Mouse (Mus musculus) heart, postnatal 0 days (tissue): ENCODE measurements around the gene Drg2. TPM values are rescaled to one million over a fixed set of nuclear protein-coding genes. Genes with fewer than 3 reads are reported as not detected.
"Not testable (repeated sequence)": the region's sequence is repeated elsewhere in the genome, so short reads cannot be mapped to it uniquely, and the experiment has no call there.

Experiments used
- ATAC-seq: fragments of 200-750 bp; cut with Nextera tagmentation; 2 replicates; pipeline ENCODE4 v1.8.0; 2017; ENCODE audit warnings: low read depth, moderate number of reproducible peaks, moderate library complexity; ENCODE audit not compliant: insufficient read depth
- DNase-seq: peaks from one replicate; pipeline ENCODE4 v3.0.0-alpha.2; 2016; ENCODE audit warnings: low spot score
- H3K27ac ChIP-seq: fragments of 300-500 bp; sonication (generic); 2 replicates; pipeline ENCODE4 v1.5.1; 2014; ENCODE audit warnings: low read depth, mild to moderate bottlenecking
- H3K27me3 ChIP-seq: fragments of 300-500 bp; sonication (generic); 2 replicates; pipeline ENCODE4 v1.6.1; 2014; ENCODE audit warnings: low read length, mixed read lengths; ENCODE audit not compliant: control insufficient read depth, insufficient read depth
- H3K36me3 ChIP-seq: fragments of 300-500 bp; sonication (generic); replicated peaks from 2 replicates; pipeline ENCODE4 v1.6.1; 2014; ENCODE audit warnings: low read length, mixed read lengths; ENCODE audit not compliant: control insufficient read depth, insufficient read depth
- H3K4me1 ChIP-seq: fragments of 300-500 bp; sonication (generic); 2 replicates; pipeline ENCODE4 v1.6.1; 2014; ENCODE audit warnings: antibody characterized with exemption; ENCODE audit not compliant: control insufficient read depth, insufficient read depth
- H3K4me2 ChIP-seq: fragments of 300-500 bp; sonication (generic); 2 replicates; pipeline ENCODE4 v1.6.1; 2014; ENCODE audit warnings: low read depth, mild to moderate bottlenecking, low read length, moderate library complexity
- H3K4me3 ChIP-seq: fragments of 300-500 bp; sonication (generic); 2 replicates; pipeline ENCODE4 v1.5.1; 2014; ENCODE audit warnings: low read depth, low read length
- H3K9ac ChIP-seq: fragments of 300-500 bp; sonication (generic); replicated peaks from 2 replicates; pipeline ENCODE4 v1.6.1; 2014; ENCODE audit warnings: low read depth, low read length, mixed read lengths
- H3K9me3 ChIP-seq: fragments of 300-500 bp; sonication (generic); replicated peaks from 2 replicates; pipeline ENCODE4 v1.6.1; 2016; ENCODE audit warnings: low read length; ENCODE audit not compliant: control insufficient read depth
- CTCF ChIP-seq: IDR thresholded peaks from 2 replicates; pipeline ENCODE4 v1.5.1; 2016; ENCODE audit warnings: antibody characterized with exemption, control low read depth, low read depth
- EP300 ChIP-seq: IDR thresholded peaks from 2 replicates; pipeline ENCODE4 v1.6.1; 2016; ENCODE audit warnings: antibody characterized with exemption, low read depth
- WGBS: fragments of 180-500 bp; shearing (Covaris S2); extraction: QIAGEN DNeasy Blood & Tissue Kit; methylation state at CpG from one replicate; pipeline ENCODE4 v1.1.7; 2014; 5-methylcytosine and 5-hydroxymethylcytosine counted together
- polyA plus RNA-seq: library from polyadenylated mRNA; unstranded; fragments of >200 nt; fragmentation: Nextera tagmentation; extraction: Ambion mirVana; gene quantifications from 2 replicates; pipeline ENCODE4 v1.2.1, GENCODE M21; 2015
- total RNA-seq: library from RNA; depleted of rRNA; stranded (reverse); fragments of >200 nt; gene quantifications from 2 replicates; pipeline ENCODE4 v1.2.3, GENCODE M21; 2014; ENCODE audit warnings: low replicate concordance

Drg2 gene
- total and polyA plus RNA-seq, 2 experiments from 2014 or later = 45.6 to 61.6 TPM

DNA sequence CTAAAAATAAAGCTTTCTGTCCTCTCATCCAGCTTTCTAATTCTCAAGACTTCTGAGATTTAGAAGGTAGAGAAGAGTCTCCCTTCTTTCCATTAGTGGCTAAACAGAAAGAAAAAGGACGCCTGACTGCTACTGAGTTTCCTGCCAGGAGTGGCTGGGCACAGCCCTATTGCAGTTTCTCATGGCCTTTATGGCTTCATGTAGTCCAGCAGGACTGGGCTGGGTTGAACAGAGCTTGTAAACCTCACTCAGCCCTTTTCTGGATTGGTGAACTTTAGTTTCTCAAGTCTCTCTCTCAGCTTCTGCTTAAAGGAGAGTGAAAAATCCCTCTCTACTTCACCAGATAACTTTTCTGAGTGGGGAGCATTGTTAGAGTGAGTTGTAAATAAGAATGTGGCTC is 28.0 kb upstream of the Drg2 start:
- Histone ChIP-seq H3K4me2 (no peak overlapping the region), H3K4me1 (no peaks in the 10 kb centered on the region), H3K27me3 (no peaks in the 10 kb centered on the region), H3K4me3 (no peak overlapping the region), H3K9me3 (no peaks in the 10 kb centered on the region), H3K36me3 (peaks cover 22% of the 10 kb centered on the region; the same call in 1 of the 2 replicates), H3K27ac (no peak overlapping the region), H3K9ac (no peak overlapping the region)
- DNase-seq (no peak), ATAC-seq (no peak)
- no peak for TF ChIP-seq EP300
- TF ChIP-seq CTCF = no peak
- 76% methylated on average over 1 of the region's 1 CpGs for WGBS

DNA sequence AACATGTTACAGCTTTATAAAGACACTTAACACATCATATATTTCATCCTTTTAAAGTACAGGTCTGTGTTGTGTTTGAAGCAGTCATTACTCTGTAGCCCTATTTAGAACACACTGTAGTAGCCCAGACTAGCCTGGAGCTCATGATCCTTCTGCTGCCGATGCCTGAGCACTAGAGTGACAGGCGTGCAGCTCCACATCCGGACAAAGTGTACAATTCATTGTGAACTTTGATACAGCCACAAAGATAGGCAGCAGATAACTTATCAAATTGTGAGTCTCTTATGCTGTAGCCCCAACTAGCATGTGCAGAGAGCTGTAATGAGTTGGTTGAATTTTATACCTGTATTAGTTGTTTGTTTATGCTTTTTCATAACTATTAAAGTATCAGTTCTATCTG is 26.8 kb upstream of the Drg2 start:
- Histone ChIP-seq H3K4me1 (no peaks in the 10 kb centered on the region), H3K9ac (no peak overlapping the region), H3K4me3 (no peak overlapping the region), H3K4me2 (no peak overlapping the region), H3K9me3 (no peaks in the 10 kb centered on the region), H3K27me3 (no peaks in the 10 kb centered on the region), H3K27ac (no peak overlapping the region), H3K36me3 (peaks cover 32% of the 10 kb centered on the region)
- 64% methylated on average over 3 of the region's 3 CpGs for WGBS
- TF ChIP-seq EP300 (no peak), CTCF (no peak)
- ATAC-seq (no peak), DNase-seq (no peak)

DNA sequence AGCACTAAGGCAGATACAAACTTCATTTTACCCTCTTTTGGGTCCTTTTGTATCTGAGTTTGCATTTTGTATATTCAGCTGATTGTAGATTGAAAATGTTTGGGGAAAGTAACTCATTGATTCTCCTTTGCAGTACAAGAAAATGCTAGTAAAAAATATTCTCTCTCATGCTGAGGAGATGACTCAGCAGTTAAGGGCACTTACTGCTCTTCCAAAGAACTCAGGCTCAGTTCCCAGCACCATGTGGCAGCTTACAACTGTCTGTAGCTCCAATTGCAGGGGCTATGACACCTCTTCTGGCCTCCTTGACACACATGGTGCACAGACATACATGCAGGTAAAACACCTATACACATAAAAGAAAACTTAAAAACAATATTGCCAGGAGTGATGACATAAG is 20.9 kb upstream of the Drg2 start:
- Histone ChIP-seq H3K27me3 (no peaks in the 10 kb centered on the region), H3K4me3 (no peak overlapping the region), H3K4me2 (no peak overlapping the region), H3K9ac (no peak overlapping the region), H3K36me3 (peaks cover 58% of the 10 kb centered on the region), H3K4me1 (no peaks in the 10 kb centered on the region), H3K9me3 (no peaks in the 10 kb centered on the region), H3K27ac (no peak overlapping the region)
- DNase-seq = no peak
- TF ChIP-seq EP300 (no peak), CTCF (no peak)
- ATAC-seq = no peak

DNA sequence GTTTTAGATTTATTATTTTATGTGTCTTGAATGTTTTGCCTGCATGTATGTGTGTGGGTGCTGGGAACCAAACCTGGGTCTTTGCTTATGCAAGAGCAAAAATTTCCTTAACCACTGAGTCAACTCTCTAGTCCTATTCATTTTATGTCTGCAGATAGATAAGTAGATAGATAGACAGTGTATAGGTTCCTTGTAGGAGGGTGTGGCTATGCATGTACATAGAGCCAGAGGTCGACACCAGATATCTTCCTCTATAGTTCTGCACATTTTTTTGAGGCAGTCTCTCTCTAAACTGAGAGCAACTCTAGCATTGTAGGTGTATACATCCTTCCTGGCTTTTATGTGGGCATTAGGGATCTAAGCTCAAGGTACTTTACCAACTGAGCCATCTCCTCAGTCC is 19.3 kb upstream of the Drg2 start:
- WGBS = 97% methylated on average over 1 of the region's 1 CpGs

DNA sequence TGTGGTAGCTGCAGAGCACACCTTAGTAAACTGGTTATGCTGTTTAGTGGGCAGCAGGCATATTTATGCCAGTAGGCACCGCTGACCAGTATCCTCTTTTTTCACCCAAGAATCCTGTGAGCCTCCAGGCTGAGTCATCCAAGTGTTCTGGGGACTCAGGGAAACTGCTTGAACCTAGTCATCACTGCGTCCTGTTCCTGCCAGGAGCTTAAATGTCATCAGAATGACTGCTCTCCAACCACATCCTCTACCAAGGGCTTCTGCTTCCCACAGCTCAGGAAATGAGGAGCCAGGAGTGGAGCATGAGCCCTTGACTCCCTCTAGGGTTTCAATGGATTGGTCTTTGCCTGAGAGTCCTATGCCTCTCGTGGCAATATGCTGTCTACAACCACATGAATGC is 17.8 kb upstream of the Drg2 start:
- no peak overlapping the region for H3K27ac ChIP-seq
- no peaks in the 10 kb centered on the region for H3K4me1 ChIP-seq
- H3K9ac ChIP-seq = no peak overlapping the region
- WGBS = 78% methylated on average over 3 of the region's 3 CpGs
- peaks cover 73% of the 10 kb centered on the region for H3K36me3 ChIP-seq
- H3K4me2 ChIP-seq = no peak overlapping the region
- DNase-seq (no peak), ATAC-seq (no peak)
- no peak for TF ChIP-seq EP300
- TF ChIP-seq CTCF = no peak
- H3K4me3 ChIP-seq = no peak overlapping the region
- H3K9me3 ChIP-seq = no peaks in the 10 kb centered on the region
- H3K27me3 ChIP-seq = no peaks in the 10 kb centered on the region

More for the DNA sequence above, 19.3 kb upstream of the Drg2 start:
- H3K9ac ChIP-seq = no peak overlapping the region
- H3K4me1 ChIP-seq = no peaks in the 10 kb centered on the region
- H3K4me3 ChIP-seq = no peak overlapping the region
- no peaks in the 10 kb centered on the region for H3K27me3 ChIP-seq
- no peaks in the 10 kb centered on the region for H3K9me3 ChIP-seq
- no peak for DNase-seq
- no peak overlapping the region for H3K27ac ChIP-seq
- peaks cover 65% of the 10 kb centered on the region for H3K36me3 ChIP-seq
- H3K4me2 ChIP-seq = no peak overlapping the region
- TF ChIP-seq EP300 (no peak), CTCF (no peak)
- no peak for ATAC-seq

DNA sequence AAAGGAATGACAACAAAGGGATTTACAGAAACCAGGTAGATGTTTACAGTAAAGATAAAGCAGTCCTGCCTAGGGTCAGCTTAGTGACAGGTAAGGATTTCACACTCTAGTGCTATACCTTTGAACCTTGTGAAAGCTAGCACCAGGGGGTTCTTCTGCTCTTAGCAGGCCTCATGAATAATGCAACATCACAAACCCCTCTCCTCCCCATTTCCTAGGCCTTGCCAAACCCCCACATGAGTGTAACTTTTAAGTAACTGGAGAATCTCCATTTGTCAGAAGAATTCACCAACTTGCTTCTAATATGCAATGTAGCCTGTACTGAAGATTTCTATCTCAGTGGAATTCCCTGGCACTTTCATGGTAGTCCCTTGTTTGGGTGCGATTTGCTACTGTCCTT is 14.8 kb upstream of the Drg2 start:
- not testable (repeated sequence) for H3K27me3 ChIP-seq, H3K27ac ChIP-seq, H3K4me3 ChIP-seq, ATAC-seq, H3K4me2 ChIP-seq, H3K4me1 ChIP-seq, H3K9me3 ChIP-seq, DNase-seq, H3K9ac ChIP-seq
- WGBS = 34% methylated on average over 1 of the region's 1 CpGs
- H3K36me3 ChIP-seq = peaks cover 76% of the 10 kb centered on the region
